Mouse (Mus musculus): Measurements from ENCODE around the gene Olfr944. TPM values are rescaled to one million over a fixed set of nuclear protein-coding genes. Genes with fewer than 3 reads are reported as not detected.

Gene Olfr944
- polyA plus RNA-seq (2015; fragmentation: Nextera tagmentation; extraction: Ambion mirVana): not detected in 2 replicates

DNA sequence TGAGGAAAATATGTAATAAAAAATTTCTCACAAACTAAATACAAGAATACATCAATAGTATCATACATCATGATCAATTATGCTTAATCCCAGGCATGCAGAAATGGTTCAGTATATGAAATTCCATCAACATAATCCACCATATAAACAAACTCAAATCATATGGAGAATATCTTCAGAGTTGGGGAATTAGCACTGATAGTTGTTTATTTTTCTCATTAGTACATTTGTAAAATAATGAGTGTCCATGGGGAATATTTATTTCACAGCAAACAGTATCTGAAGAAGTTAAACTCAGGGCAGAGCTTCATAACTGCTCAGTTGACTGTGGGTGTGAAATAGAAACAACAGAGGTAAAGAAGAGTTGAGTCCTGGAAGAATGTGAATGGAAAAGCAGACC is at the start of gene Olfr944:
TSS of gene Olfr944 (plus strand) at position 301 of the 400 bp plus-strand sequence.

DNA sequence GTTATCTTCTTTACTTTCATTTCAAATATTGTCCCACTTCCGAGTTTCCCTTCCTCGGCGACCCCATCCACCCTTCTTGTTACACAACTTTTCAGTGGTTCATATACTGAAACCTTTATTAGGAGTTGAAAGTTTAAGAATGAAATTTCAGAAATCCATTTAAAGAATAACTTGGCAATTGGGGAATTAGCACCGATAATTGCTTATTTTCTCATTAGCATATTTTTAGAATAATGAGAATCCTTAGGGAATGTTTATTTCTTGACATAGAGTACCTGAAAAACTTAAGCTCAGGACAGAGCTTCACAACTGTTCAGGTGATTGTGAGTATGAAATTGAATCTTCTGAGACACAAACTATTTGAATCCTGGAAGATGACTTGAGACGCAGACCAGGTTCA is 35.7 kb upstream of the Olfr944 start, which contains the start of gene Olfr943:
TSS of gene Olfr943 (plus strand) at position 301 of the 400 bp plus-strand sequence.

DNA sequence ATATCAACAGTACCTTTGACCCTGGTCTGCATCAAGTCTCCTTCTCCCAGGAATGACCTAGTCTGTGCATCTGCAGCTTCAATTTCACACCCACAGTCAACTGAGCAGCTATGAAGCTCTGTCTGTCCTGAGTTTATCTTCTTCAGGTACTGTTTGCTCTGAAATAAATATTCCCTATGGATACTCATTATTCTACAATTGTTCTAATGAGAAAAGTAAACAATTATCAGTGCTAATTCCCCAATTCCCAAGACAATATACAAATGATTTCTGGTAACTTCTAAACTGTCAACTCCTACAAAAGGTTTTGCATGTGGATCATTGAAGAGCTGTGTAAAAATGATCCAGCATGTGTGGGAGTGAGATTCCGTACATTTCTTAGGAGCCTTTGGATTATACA is 48.2 kb downstream of the Olfr944 start, which contains the start of gene Olfr1537:
TSS of gene Olfr1537 (minus strand) at position 101 of the 400 bp plus-strand sequence.

Other genes starting within 250 kb of the Olfr944 start
- gene Olfr933, start 229.6 kb upstream of the Olfr944 start, polyA plus RNA-seq (2015; fragmentation: Nextera tagmentation; extraction: Ambion mirVana): not detected in 2 replicates
- not detected in 2 replicates for gene Olfr934, start 213.6 kb upstream of the Olfr944 start, polyA plus RNA-seq (2015; fragmentation: Nextera tagmentation; extraction: Ambion mirVana)
- not detected in 2 replicates for gene Olfr935, start 202.2 kb upstream of the Olfr944 start, polyA plus RNA-seq (2015; fragmentation: Nextera tagmentation; extraction: Ambion mirVana)
- gene Olfr146, start 178.5 kb upstream of the Olfr944 start, polyA plus RNA-seq (2015; fragmentation: Nextera tagmentation; extraction: Ambion mirVana): not detected in 2 replicates
- not detected in 2 replicates for gene Olfr937, start 137.0 kb upstream of the Olfr944 start, polyA plus RNA-seq (2015; fragmentation: Nextera tagmentation; extraction: Ambion mirVana)
- gene Olfr938, start 123.0 kb upstream of the Olfr944 start, polyA plus RNA-seq (2015; fragmentation: Nextera tagmentation; extraction: Ambion mirVana): not detected in 2 replicates
- not detected in 2 replicates for gene Olfr27, start 73.8 kb upstream of the Olfr944 start, polyA plus RNA-seq (2015; fragmentation: Nextera tagmentation; extraction: Ambion mirVana)
- not detected in 2 replicates for gene Olfr943, start 35.6 kb upstream of the Olfr944 start, polyA plus RNA-seq (2015; fragmentation: Nextera tagmentation; extraction: Ambion mirVana)
- not detected in 2 replicates for gene Olfr1537, start 48.1 kb downstream of the Olfr944 start, polyA plus RNA-seq (2015; fragmentation: Nextera tagmentation; extraction: Ambion mirVana)
- gene Olfr945, start 74.9 kb downstream of the Olfr944 start, polyA plus RNA-seq (2015; fragmentation: Nextera tagmentation; extraction: Ambion mirVana): not detected in 2 replicates
- gene Olfr948, start 124.1 kb downstream of the Olfr944 start, polyA plus RNA-seq (2015; fragmentation: Nextera tagmentation; extraction: Ambion mirVana): not detected in 2 replicates
- not detected in 2 replicates for gene Olfr951, start 185.5 kb downstream of the Olfr944 start, polyA plus RNA-seq (2015; fragmentation: Nextera tagmentation; extraction: Ambion mirVana)
- not detected in 2 replicates for gene Olfr952, start 225.2 kb downstream of the Olfr944 start, polyA plus RNA-seq (2015; fragmentation: Nextera tagmentation; extraction: Ambion mirVana)

Measured in urinary bladder, postnatal 0 days (tissue).